Mouse (Mus musculus): ENCODE data around the gene Stk40.
"Not testable (repeated sequence)": the region's sequence is repeated elsewhere in the genome, so short reads cannot be mapped to it uniquely, and the experiment has no call there.

Stk40 gene

DNA sequence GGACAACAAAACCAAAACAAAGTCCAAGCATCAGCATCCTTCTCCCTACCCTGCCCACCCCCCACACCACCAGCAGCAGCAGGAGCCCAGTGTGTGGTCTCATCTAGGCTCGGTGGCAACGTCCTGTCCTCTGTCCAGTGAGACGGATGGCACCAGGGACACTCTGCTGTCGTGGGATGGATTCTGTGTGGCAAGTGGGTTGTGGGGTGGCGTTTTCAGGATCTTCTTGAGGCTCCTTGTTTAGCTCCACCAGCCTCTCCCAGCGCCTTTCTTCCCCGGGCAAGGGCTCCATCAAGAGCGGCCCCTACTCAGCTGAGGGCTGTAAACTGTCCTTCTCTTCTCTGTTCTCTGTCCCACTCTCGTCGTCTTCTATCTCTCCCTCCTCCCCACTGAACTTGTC is 61.3 kb downstream of the Stk40 start:
- in situ Hi-C loops (cut with MboI; ENCODE audit: low pct_unique_long_range_greater_than_20kb in 1 of 2, low sequenced_read_pairs in 2 of 2, unreplicated experiment in 1 of 2): not testable (repeated sequence)

DNA sequence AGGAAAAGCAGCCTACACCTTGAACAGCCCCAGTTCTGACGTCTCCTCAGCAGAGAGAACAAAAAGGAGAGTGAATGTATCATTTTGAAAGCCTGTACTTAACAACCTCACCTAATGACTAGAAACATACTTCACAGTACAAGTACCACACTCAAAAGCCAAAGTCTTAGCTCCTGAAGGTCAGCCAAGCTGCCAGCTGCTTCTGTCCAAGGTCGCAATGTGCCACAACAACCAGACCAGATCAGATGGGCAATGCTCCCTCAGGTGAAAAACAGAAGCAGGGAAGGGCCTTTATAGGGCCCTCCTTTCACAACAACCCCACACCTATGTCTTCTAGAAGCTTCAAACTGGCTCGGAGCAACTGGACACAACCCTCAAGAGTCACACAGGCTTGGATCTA is 62.3 kb downstream of the Stk40 start:
- in situ Hi-C loops (cut with MboI; ENCODE audit: low pct_unique_long_range_greater_than_20kb in 1 of 2, low sequenced_read_pairs in 2 of 2, unreplicated experiment in 1 of 2): no loop called here

DNA sequence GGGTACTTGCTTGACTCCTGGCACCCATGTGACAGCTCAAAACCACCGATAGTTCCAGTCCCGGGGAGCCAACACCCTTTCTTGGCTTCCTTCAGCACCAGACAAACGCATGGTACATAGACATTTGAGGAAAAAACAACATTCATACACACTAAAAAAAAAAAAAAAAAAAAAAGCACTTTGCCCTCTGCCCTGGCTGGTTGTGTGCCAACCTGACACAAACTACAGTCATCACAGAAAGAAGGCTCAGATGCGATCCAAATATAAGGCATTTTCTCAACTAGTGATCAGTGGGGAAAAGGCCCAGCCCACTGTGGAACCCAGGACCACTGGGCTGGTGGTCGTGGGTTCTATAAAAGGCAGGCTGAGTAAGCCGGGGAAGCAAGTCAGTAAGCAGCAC is 65.1 kb downstream of the Stk40 start:
- in situ Hi-C loops (cut with MboI; ENCODE audit: low pct_unique_long_range_greater_than_20kb in 1 of 2, low sequenced_read_pairs in 2 of 2, unreplicated experiment in 1 of 2): no loop called here

DNA sequence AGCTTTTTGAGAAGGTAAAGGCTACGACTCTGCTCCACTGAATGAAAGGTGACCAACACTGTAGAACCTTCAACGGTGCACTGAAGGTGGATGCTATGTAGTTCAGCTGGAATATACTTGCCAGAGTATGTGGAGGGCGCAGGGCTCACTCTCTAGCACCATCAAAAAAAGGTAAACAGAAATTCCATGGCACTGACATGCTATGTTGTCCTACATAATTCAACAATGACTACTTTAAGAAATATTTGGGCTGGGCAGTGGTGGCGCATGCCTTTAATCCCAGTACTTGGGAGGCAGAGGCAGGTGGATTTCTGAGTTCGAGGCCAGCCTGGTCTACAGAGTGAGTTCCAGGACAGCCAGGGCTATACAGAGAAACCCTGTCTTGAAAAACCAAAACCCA is 67.0 kb downstream of the Stk40 start:
- in situ Hi-C loops (cut with MboI; ENCODE audit: low pct_unique_long_range_greater_than_20kb in 1 of 2, low sequenced_read_pairs in 2 of 2, unreplicated experiment in 1 of 2): not testable (repeated sequence)

DNA sequence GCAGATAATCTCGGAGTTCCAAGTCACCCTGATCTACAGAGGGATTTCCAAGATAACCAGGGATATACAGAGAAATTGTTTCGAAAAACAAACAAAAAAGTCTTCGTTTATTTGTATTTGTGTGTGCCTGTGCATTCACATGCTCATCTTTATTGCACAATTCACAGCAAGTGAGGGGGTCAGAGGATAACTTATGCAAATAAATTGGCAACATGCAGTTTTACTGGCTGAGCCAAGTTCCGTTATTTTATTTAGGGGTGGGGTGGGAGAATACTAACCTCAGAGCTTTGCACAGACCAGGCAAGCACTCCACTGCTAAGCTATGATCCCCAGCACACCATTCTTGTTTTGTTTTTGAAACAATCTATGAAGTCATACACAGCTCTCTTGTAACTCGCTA is 70.0 kb downstream of the Stk40 start:
- in situ Hi-C loops (cut with MboI; ENCODE audit: low pct_unique_long_range_greater_than_20kb in 1 of 2, low sequenced_read_pairs in 2 of 2, unreplicated experiment in 1 of 2): no loop called here

DNA sequence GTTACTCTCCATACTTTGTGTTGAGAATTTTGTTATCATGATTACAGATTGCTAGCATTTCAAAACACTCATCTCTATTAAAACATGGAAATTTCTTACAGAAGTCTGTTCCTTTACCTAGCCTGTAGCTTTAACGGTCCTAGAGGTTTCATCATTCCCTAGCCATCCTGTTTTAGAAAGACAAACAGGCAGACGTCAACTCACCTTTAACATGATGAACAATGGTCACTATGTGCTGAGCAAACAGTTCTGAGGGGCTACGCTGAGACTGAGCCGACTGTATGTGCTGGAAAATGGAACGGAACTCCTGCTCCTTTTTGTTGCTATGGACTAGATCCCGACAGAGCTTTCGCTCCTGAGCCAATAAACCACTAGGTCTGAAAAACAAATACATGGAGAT is 72.2 kb downstream of the Stk40 start:
- in situ Hi-C loops (cut with MboI; ENCODE audit: low pct_unique_long_range_greater_than_20kb in 1 of 2, low sequenced_read_pairs in 2 of 2, unreplicated experiment in 1 of 2): not testable (repeated sequence)

DNA sequence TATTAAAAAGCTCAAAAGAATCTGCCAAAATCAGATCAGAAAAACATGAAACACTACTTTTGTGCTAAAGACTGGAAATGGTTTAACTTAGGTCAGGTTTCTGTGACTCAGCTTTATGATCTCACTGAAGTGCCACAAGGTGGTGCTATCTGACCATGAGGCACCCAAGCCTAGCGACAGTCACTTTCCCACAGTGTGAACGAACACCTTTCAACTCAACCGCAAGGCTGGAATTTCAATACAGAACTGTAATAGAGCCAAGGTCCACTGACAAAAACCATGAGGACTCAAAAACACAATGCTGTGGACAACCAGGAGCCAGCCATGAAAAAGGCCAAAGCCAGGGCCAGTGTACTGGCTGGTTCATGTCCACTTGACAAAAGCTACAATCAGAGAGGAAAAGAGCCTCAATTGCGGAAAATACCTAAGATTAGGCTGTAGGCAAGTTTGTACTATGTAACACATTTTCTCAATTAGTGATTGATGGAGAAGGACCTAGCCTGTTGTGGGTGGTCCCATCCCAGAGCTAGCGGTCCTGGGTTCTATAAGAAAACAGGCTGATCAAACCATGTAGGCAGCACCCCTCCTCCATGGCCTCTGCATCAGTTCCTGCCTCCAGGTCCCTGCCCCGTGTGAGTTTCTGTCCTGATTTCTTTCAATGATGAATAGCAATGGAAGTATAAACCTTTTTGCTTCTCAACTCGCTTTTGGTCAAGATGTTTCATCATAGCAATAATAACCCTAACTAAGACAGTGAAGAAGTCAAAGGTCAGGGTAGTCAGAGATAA is 77.6 kb downstream of the Stk40 start:
- in situ Hi-C loops (cut with MboI; ENCODE audit: low pct_unique_long_range_greater_than_20kb in 1 of 2, low sequenced_read_pairs in 2 of 2, unreplicated experiment in 1 of 2): no loop called here

DNA sequence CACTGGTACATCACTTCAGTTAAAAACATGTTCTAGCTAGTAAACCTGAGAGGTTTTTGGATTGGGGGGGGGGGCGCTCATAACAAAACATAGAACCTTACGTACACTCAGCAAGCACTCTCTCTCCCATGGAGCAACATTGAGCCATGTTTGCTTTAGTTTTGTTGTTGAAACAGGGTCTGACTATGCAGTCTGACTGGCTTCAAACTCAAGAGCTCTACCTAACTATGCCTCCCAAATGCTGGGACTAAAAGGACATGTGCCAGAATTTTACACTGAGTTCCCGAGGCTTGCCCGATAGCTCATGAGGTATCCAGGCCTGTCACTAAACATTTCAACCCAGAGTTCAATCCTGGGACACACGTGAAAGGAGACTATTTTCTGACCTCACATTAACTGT is 79.3 kb downstream of the Stk40 start:
- in situ Hi-C loops (cut with MboI; ENCODE audit: low pct_unique_long_range_greater_than_20kb in 1 of 2, low sequenced_read_pairs in 2 of 2, unreplicated experiment in 1 of 2): no loop called here

DNA sequence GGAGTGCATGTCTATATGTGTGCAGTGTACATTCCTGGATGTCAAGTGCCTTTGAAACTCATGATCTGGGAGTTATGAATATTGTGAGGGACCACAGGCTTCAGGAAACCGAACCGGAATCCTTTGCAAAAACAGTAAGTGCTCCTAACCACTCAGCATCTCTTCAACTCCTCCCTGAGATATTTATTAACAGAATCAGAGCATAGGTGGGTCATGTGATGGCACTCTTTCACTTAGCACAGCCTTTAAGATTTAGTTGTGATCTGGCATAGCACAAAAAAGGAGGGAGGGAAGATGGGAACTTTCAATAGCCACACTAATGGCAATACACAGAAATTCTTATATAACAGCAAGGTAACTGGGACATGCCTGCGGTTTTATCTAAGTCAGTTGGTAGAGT is 83.3 kb downstream of the Stk40 start:
- in situ Hi-C loops (cut with MboI; ENCODE audit: low pct_unique_long_range_greater_than_20kb in 1 of 2, low sequenced_read_pairs in 2 of 2, unreplicated experiment in 1 of 2): no loop called here
